ENCODE assay signal across 7 mouse cellular contexts in genomic region chr7:59768641-59769040, GRCm38 (mm10).
DNase-seq lines count a peak whose midpoint lies in the region.
"Not testable (repeated sequence)": the region's sequence is repeated elsewhere in the genome, so short reads cannot be mapped to it uniquely, and the experiment has no call there.

No protein-coding gene starts in this region.

- intact Hi-C loops in heart, postnatal 25 days (cut with DNase I); left cerebral cortex, postnatal 36 days (cut with DNase I): not testable (repeated sequence)

- DNase-seq in adrenal gland, adult 8-10 months: peak; percentile 3
- peak; percentile 13 to 34 for DNase-seq in frontal cortex, postnatal 25 days (ENCODE audit: low spot score in 2 of 2)
- peak; percentile 30 for DNase-seq in heart, postnatal 25 days (ENCODE audit: low spot score)
- peak; percentile 12 for DNase-seq in layer of hippocampus, adult 9-11 months
- DNase-seq in left cerebral cortex, postnatal 36 days (ENCODE audit: low spot score in 2 of 2): peak; percentile 9 to 10
- peak; percentile 1 for DNase-seq in right cerebral cortex, adult 18-20 months
- peak; percentile 2 to 9 for DNase-seq in thymus, postnatal 10 days (ENCODE audit: low spot score in 2 of 2)

Comparison
In these comparisons a context has a peak if more than half of its experiments do, and no peak if none do; other contexts are left out.
1. Peak in every context shown above with its lines: DNase-seq.